Mouse (Mus musculus): ENCODE results near the gene Dnm2. TPM values are rescaled to one million over a fixed set of nuclear protein-coding genes. Genes with fewer than 3 reads are reported as not detected.

Gene Dnm2
- 73.6 and 77.4 TPM in 2 replicates for polyA plus RNA-seq (2015; fragmentation: Nextera tagmentation; extraction: Ambion mirVana)

- H3K9me3 ChIP-seq = no peaks in the 10 kb centered on the region
- peak within 1 kb of the TSS; percentile 74 for H3K9ac ChIP-seq
- peak; percentile 98 for ATAC-seq (ENCODE audit: borderline replicate concordance, extremely low read depth, low FRiP score, low TSS enrichment)
- peaks cover 24% of the 10 kb centered on the region for H3K4me1 ChIP-seq
- under 1% methylated on average over 74 of the region's 82 CpGs for WGBS
- H3K4me2 ChIP-seq = peak within 1 kb of the TSS; percentile 91
- H3K27ac ChIP-seq = peak within 1 kb of the TSS; percentile 69
- H3K4me3 ChIP-seq = peak within 1 kb of the TSS; percentile 70
- no peaks in the 10 kb centered on the region for H3K27me3 ChIP-seq
- peaks cover 10% of the 10 kb centered on the region for H3K36me3 ChIP-seq
Observed at GRCm38 (mm10) chr9:21424631-21425555, at the start of gene Dnm2. Dnm2 (plus strand) TSS chr9:21424908.

GRCm38 (mm10) chr9:21379195-21379594 lies 45.5 kb upstream of the Dnm2 start:
- Histone ChIP-seq H3K4me2 (no peak overlapping the region), H3K9ac (no peak overlapping the region), H3K9me3 (no peaks in the 10 kb centered on the region), H3K27ac (no peak overlapping the region), H3K4me1 (peaks cover 10% of the 10 kb centered on the region; the same call in 1 of the 2 replicates), H3K4me3 (no peak overlapping the region), H3K36me3 (peaks cover 27% of the 10 kb centered on the region), H3K27me3 (no peaks in the 10 kb centered on the region)
- ATAC-seq (ENCODE audit: borderline replicate concordance, extremely low read depth, low FRiP score, low TSS enrichment) = no peak
- 78% methylated on average over 3 of the region's 3 CpGs for WGBS

GRCm38 (mm10) chr9:21380868-21381267 lies 43.8 kb upstream of the Dnm2 start:
- ATAC-seq (ENCODE audit: borderline replicate concordance, extremely low read depth, low FRiP score, low TSS enrichment) = no peak
- H3K9ac ChIP-seq = no peak overlapping the region
- no peak overlapping the region for H3K27ac ChIP-seq
- no peaks in the 10 kb centered on the region for H3K9me3 ChIP-seq
- no peaks in the 10 kb centered on the region for H3K27me3 ChIP-seq
- no peak overlapping the region for H3K4me3 ChIP-seq
- no peak overlapping the region for H3K4me2 ChIP-seq
- peaks cover 21% of the 10 kb centered on the region for H3K36me3 ChIP-seq
- H3K4me1 ChIP-seq = peaks cover 10% of the 10 kb centered on the region; the same call in 1 of the 2 replicates

GRCm38 (mm10) chr9:21383966-21384365 lies 40.7 kb upstream of the Dnm2 start:
- no peak overlapping the region for H3K9ac ChIP-seq

GRCm38 (mm10) chr9:21392646-21393175 lies 32.0 kb upstream of the Dnm2 start:
- H3K4me2 ChIP-seq = no peak overlapping the region
- no peak overlapping the region for H3K27ac ChIP-seq
- ATAC-seq (ENCODE audit: borderline replicate concordance, extremely low read depth, low FRiP score, low TSS enrichment) = no peak
- H3K36me3 ChIP-seq = peaks cover 96% of the 10 kb centered on the region
- no peak overlapping the region for H3K9ac ChIP-seq
- H3K4me3 ChIP-seq = no peak overlapping the region
- no peaks in the 10 kb centered on the region for H3K9me3 ChIP-seq
- WGBS = 87% methylated on average over 10 of the region's 10 CpGs
- no peaks in the 10 kb centered on the region for H3K27me3 ChIP-seq
- no peaks in the 10 kb centered on the region for H3K4me1 ChIP-seq

More at GRCm38 (mm10) chr9:21383966-21384365, 40.7 kb upstream of the Dnm2 start:
- peaks cover 24% of the 10 kb centered on the region for H3K36me3 ChIP-seq
- H3K4me2 ChIP-seq = no peak overlapping the region
- ATAC-seq (ENCODE audit: borderline replicate concordance, extremely low read depth, low FRiP score, low TSS enrichment) = no peak
- H3K4me3 ChIP-seq = no peak overlapping the region
- no peak overlapping the region for H3K27ac ChIP-seq
- no peaks in the 10 kb centered on the region for H3K9me3 ChIP-seq
- H3K4me1 ChIP-seq = peaks cover 6% of the 10 kb centered on the region; the same call in 1 of the 2 replicates
- H3K27me3 ChIP-seq = no peaks in the 10 kb centered on the region

GRCm38 (mm10) chr9:21395692-21396091 lies 29.0 kb upstream of the Dnm2 start:
- Histone ChIP-seq H3K4me2 (no peak overlapping the region), H3K9me3 (no peaks in the 10 kb centered on the region), H3K36me3 (peaks cover 99% of the 10 kb centered on the region), H3K27ac (no peak overlapping the region), H3K27me3 (no peaks in the 10 kb centered on the region), H3K9ac (no peak overlapping the region), H3K4me3 (no peak overlapping the region), H3K4me1 (no peaks in the 10 kb centered on the region)
- no peak for ATAC-seq (ENCODE audit: borderline replicate concordance, extremely low read depth, low FRiP score, low TSS enrichment)
- WGBS = 83% methylated on average over 3 of the region's 3 CpGs

GRCm38 (mm10) chr9:21397170-21397569 lies 27.5 kb upstream of the Dnm2 start:
- no peak overlapping the region for H3K9ac ChIP-seq
- H3K9me3 ChIP-seq = no peaks in the 10 kb centered on the region
- H3K4me3 ChIP-seq = no peak overlapping the region
- H3K36me3 ChIP-seq = peaks cover 99% of the 10 kb centered on the region
- H3K27ac ChIP-seq = no peak overlapping the region
- WGBS = 94% methylated on average over 3 of the region's 3 CpGs
- ATAC-seq (ENCODE audit: borderline replicate concordance, extremely low read depth, low FRiP score, low TSS enrichment) = no peak
- H3K4me1 ChIP-seq = no peaks in the 10 kb centered on the region
- H3K27me3 ChIP-seq = no peaks in the 10 kb centered on the region
- H3K4me2 ChIP-seq = no peak overlapping the region

GRCm38 (mm10) chr9:21401042-21401441 lies 23.7 kb upstream of the Dnm2 start:
- Histone ChIP-seq H3K4me1 (no peaks in the 10 kb centered on the region), H3K9ac (no peak overlapping the region), H3K9me3 (no peaks in the 10 kb centered on the region), H3K27ac (no peak overlapping the region), H3K4me3 (no peak overlapping the region), H3K27me3 (no peaks in the 10 kb centered on the region), H3K4me2 (no peak overlapping the region), H3K36me3 (peaks cover 99% of the 10 kb centered on the region)
- no peak for ATAC-seq (ENCODE audit: borderline replicate concordance, extremely low read depth, low FRiP score, low TSS enrichment)
- 93% methylated on average over 9 of the region's 9 CpGs for WGBS

GRCm38 (mm10) chr9:21402764-21403253 lies 21.9 kb upstream of the Dnm2 start:
- Histone ChIP-seq H3K27ac (no peak overlapping the region), H3K9ac (no peak overlapping the region), H3K27me3 (no peaks in the 10 kb centered on the region), H3K36me3 (peaks cover 92% of the 10 kb centered on the region), H3K4me2 (no peak overlapping the region), H3K4me1 (no peaks in the 10 kb centered on the region), H3K4me3 (no peak overlapping the region), H3K9me3 (no peaks in the 10 kb centered on the region)
- WGBS = 78% methylated on average over 11 of the region's 11 CpGs
- no peak for ATAC-seq (ENCODE audit: borderline replicate concordance, extremely low read depth, low FRiP score, low TSS enrichment)

GRCm38 (mm10) chr9:21403745-21404144 lies 21.0 kb upstream of the Dnm2 start:
- no peak for ATAC-seq (ENCODE audit: borderline replicate concordance, extremely low read depth, low FRiP score, low TSS enrichment)
- no peaks in the 10 kb centered on the region for H3K9me3 ChIP-seq
- no peak overlapping the region for H3K4me3 ChIP-seq
- H3K9ac ChIP-seq = no peak overlapping the region
- H3K4me2 ChIP-seq = no peak overlapping the region
- H3K4me1 ChIP-seq = no peaks in the 10 kb centered on the region
- WGBS = 96% methylated on average over 5 of the region's 5 CpGs
- H3K36me3 ChIP-seq = peaks cover 82% of the 10 kb centered on the region
- no peak overlapping the region for H3K27ac ChIP-seq
- H3K27me3 ChIP-seq = no peaks in the 10 kb centered on the region

GRCm38 (mm10) chr9:21405525-21405924 lies 19.2 kb upstream of the Dnm2 start:
- no peaks in the 10 kb centered on the region for H3K9me3 ChIP-seq

GRCm38 (mm10) chr9:21407951-21408350 lies 16.8 kb upstream of the Dnm2 start:
- peaks cover 8% of the 10 kb centered on the region for H3K4me1 ChIP-seq
- no peak overlapping the region for H3K9ac ChIP-seq
- no peaks in the 10 kb centered on the region for H3K27me3 ChIP-seq
- no peaks in the 10 kb centered on the region for H3K9me3 ChIP-seq
- H3K4me3 ChIP-seq = no peak overlapping the region
- peaks cover 42% of the 10 kb centered on the region for H3K36me3 ChIP-seq
- H3K27ac ChIP-seq = no peak overlapping the region
- WGBS = 11% methylated on average over 4 of the region's 4 CpGs
- no peak overlapping the region for H3K4me2 ChIP-seq
- ATAC-seq (ENCODE audit: borderline replicate concordance, extremely low read depth, low FRiP score, low TSS enrichment) = no peak

More at GRCm38 (mm10) chr9:21405525-21405924, 19.2 kb upstream of the Dnm2 start:
- Histone ChIP-seq H3K27me3 (no peaks in the 10 kb centered on the region), H3K4me2 (no peak overlapping the region), H3K27ac (no peak overlapping the region), H3K4me3 (no peak overlapping the region), H3K9ac (no peak overlapping the region), H3K36me3 (peaks cover 65% of the 10 kb centered on the region), H3K4me1 (no peaks in the 10 kb centered on the region)
- ATAC-seq (ENCODE audit: borderline replicate concordance, extremely low read depth, low FRiP score, low TSS enrichment) = no peak
- WGBS = 73% methylated on average over 4 of the region's 4 CpGs
